Mouse (Mus musculus) layer of hippocampus, adult 18-20 months (tissue): Measurements from ENCODE around the gene Fam76a. TPM values are rescaled to one million over a fixed set of nuclear protein-coding genes. Genes with fewer than 3 reads are reported as not detected.
"Not testable (repeated sequence)": the region's sequence is repeated elsewhere in the genome, so short reads cannot be mapped to it uniquely, and the experiment has no call there.

Experiments
- DNase-seq, 2 experiments: peaks; one replicate each; pipeline ENCODE4 v3.0.0; 2022; ENCODE audit warnings: low spot score in 2 of 2
- total RNA-seq, 2 experiments: library from RNA; stranded (reverse); gene quantifications; 2 replicates each; pipeline ENCODE4 v1.2.3; 2021

The Fam76a gene
- total RNA-seq, 2 experiments from 2014 or later, result 53.1 to 60.5 TPM

- peak; percentile 74 to 89 for DNase-seq
Observed at GRCm38 (mm10) chr4:132945261-132946046, 23.1 kb upstream of the Fam76a start.

GRCm38 (mm10) chr4:132944776-132945175 is 22.4 kb upstream of the Fam76a start:
- DNase-seq, result no peak

- no peak for DNase-seq
Observed at GRCm38 (mm10) chr4:132944106-132944505, 21.7 kb upstream of the Fam76a start.

GRCm38 (mm10) chr4:132943088-132943487 is 20.7 kb upstream of the Fam76a start:
- no peak for DNase-seq

GRCm38 (mm10) chr4:132941012-132941729 is 18.8 kb upstream of the Fam76a start:
- DNase-seq, result no peak

GRCm38 (mm10) chr4:132939421-132940127 is 17.2 kb upstream of the Fam76a start:
- DNase-seq, result no peak

- peak; percentile 50 to 61 for DNase-seq
Observed at GRCm38 (mm10) chr4:132938181-132938941, 16.0 kb upstream of the Fam76a start.

GRCm38 (mm10) chr4:132934639-132935038 is 12.3 kb upstream of the Fam76a start:
- no peak for DNase-seq

- DNase-seq, result no peak
Observed at GRCm38 (mm10) chr4:132932752-132933404, 10.5 kb upstream of the Fam76a start.

- DNase-seq, result peak in 1 of 2 experiments; percentile 66
Observed at GRCm38 (mm10) chr4:132930784-132931183, 8.4 kb upstream of the Fam76a start.

GRCm38 (mm10) chr4:132926520-132926919 is 4.2 kb upstream of the Fam76a start:
- DNase-seq, result not testable (repeated sequence)

- DNase-seq, result peak in 1 of 2 experiments; percentile 26
Observed at GRCm38 (mm10) chr4:132922061-132922530, 262 bp downstream of the Fam76a start.

- DNase-seq, result no peak
Observed at GRCm38 (mm10) chr4:132921488-132921887, 870 bp downstream of the Fam76a start.

- DNase-seq, result no peak
Observed at GRCm38 (mm10) chr4:132920171-132920570, 2.2 kb downstream of the Fam76a start.

GRCm38 (mm10) chr4:132918493-132918892 is 3.9 kb downstream of the Fam76a start:
- DNase-seq, result not testable (repeated sequence)

GRCm38 (mm10) chr4:132912156-132912555 is 10.2 kb downstream of the Fam76a start:
- DNase-seq, result no peak

- DNase-seq, result no peak
Observed at GRCm38 (mm10) chr4:132905843-132906360, 16.5 kb downstream of the Fam76a start.

GRCm38 (mm10) chr4:132904765-132905309 is 17.5 kb downstream of the Fam76a start:
- DNase-seq, result no peak

GRCm38 (mm10) chr4:132904071-132904470 is 18.3 kb downstream of the Fam76a start:
- no peak for DNase-seq

GRCm38 (mm10) chr4:132898197-132898596 is 24.2 kb downstream of the Fam76a start:
- DNase-seq, result no peak
